Mouse (Mus musculus): Measurements from ENCODE around the gene Fgfrl1.

DNA sequence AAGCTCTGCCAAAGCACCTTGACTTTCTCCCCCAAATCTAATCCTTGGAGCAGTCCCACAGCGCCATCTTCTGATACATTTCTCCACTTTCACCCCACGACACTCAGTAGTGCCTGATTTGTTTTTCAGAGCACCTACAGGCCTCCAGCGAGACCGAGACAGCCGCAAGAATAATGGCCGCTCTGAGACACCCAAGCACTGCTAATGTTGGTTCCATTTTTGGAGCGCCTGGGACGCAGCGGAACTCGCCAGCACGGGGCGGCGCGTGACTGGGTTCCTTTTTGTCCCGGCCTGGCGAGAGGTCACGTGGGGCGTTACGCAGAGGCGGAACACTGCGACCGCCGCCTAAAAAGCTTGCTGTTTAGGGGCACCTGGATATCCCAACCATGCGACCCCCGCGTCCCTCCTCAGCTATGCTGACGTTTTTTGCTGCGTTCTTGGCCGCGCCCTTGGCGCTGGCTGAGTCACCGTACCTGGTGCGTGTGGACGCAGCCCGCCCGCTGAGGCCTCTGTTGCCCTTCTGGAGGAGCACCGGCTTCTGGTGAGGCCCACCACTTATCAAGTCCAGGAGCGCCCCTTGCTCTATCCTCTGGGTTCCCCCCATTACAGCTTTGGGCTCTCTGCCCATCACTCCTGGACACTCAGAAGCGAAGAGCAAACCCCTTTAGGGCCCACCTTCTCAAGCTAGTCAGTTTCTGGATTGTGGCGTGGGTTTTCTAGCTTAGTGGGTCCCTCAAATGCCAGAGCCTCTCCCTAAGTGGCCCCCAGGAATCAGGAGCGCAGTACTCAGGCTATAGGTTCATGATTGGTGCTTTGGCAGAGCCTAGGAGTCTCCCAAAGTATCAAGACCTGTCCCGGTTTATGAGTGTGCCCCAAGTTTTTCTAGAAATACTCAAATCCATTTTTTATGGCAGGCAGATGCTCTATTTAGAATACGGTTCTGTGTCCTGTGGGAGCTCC lies 22.9 kb upstream of the Fgfrl1 start, which contains the start of gene Dgkq:
- TF ChIP-seq CTCF (IDR thresholded peaks at IDR 0.05; ENCODE audit: low read depth), result peak; percentile 89
- TF ChIP-seq EP300 (optimal IDR thresholded peaks at IDR 0.05), result no peak
